Mouse (Mus musculus) adrenal gland, adult 8-10 months (tissue): Measurements from ENCODE around the gene Ankrd39. TPM values are rescaled to one million over a fixed set of nuclear protein-coding genes. Genes with fewer than 3 reads are reported as not detected.

Experiments used
- DNase-seq: peaks from one replicate; pipeline ENCODE4 v3.0.0; 2022
- total RNA-seq, 4 experiments: library from RNA; stranded (reverse); gene quantifications; 2 replicates each; pipeline ENCODE4 v1.2.4; 2022

Ankrd39 gene
- total RNA-seq, 4 experiments from 2014 or later = 15.4 to 26.8 (median 18.7) TPM

- no peak for DNase-seq
Observed at GRCm38 (mm10) chr1:36529274-36529673, 18.0 kb downstream of the Ankrd39 start.

- DNase-seq = no peak
Observed at GRCm38 (mm10) chr1:36528351-36528750, 18.9 kb downstream of the Ankrd39 start.

GRCm38 (mm10) chr1:36526903-36527302, 20.3 kb downstream of the Ankrd39 start:
- DNase-seq = no peak

GRCm38 (mm10) chr1:36525774-36526173, 21.5 kb downstream of the Ankrd39 start:
- DNase-seq = no peak

- DNase-seq = no peak
Observed at GRCm38 (mm10) chr1:36524058-36524457, 23.2 kb downstream of the Ankrd39 start.

- no peak for DNase-seq
Observed at GRCm38 (mm10) chr1:36523332-36524013, 23.8 kb downstream of the Ankrd39 start.

- DNase-seq = no peak
Observed at GRCm38 (mm10) chr1:36522210-36522609, 25.0 kb downstream of the Ankrd39 start.

- no peak for DNase-seq
Observed at GRCm38 (mm10) chr1:36519626-36520025, 27.6 kb downstream of the Ankrd39 start.

GRCm38 (mm10) chr1:36518259-36518658, 29.0 kb downstream of the Ankrd39 start:
- DNase-seq = no peak

- no peak for DNase-seq
Observed at GRCm38 (mm10) chr1:36513718-36514117, 33.5 kb downstream of the Ankrd39 start.

- no peak for DNase-seq
Observed at GRCm38 (mm10) chr1:36513310-36513709, 33.9 kb downstream of the Ankrd39 start.

GRCm38 (mm10) chr1:36512966-36513280, 34.3 kb downstream of the Ankrd39 start:
- DNase-seq = no peak

GRCm38 (mm10) chr1:36512089-36512965, 34.9 kb downstream of the Ankrd39 start:
- no peak for DNase-seq

GRCm38 (mm10) chr1:36511289-36512021, 35.8 kb downstream of the Ankrd39 start, which contains the start of gene Cnnm3:
Gene Cnnm3, plus strand, starts transcription at chr1:36511867.
- peak; percentile 99 for DNase-seq

- DNase-seq = no peak
Observed at GRCm38 (mm10) chr1:36508238-36508637, 39.0 kb downstream of the Ankrd39 start.

GRCm38 (mm10) chr1:36501261-36501660, 46.0 kb downstream of the Ankrd39 start:
- DNase-seq = no peak

- no peak for DNase-seq
Observed at GRCm38 (mm10) chr1:36497312-36497711, 49.9 kb downstream of the Ankrd39 start.

- no peak for DNase-seq
Observed at GRCm38 (mm10) chr1:36496719-36497118, 50.5 kb downstream of the Ankrd39 start.

- DNase-seq = no peak
Observed at GRCm38 (mm10) chr1:36493299-36493698, 53.9 kb downstream of the Ankrd39 start.

GRCm38 (mm10) chr1:36492416-36493139, 54.7 kb downstream of the Ankrd39 start:
- no peak for DNase-seq

- DNase-seq = no peak
Observed at GRCm38 (mm10) chr1:36489661-36490060, 57.6 kb downstream of the Ankrd39 start.
